In the genomic region with DNA sequence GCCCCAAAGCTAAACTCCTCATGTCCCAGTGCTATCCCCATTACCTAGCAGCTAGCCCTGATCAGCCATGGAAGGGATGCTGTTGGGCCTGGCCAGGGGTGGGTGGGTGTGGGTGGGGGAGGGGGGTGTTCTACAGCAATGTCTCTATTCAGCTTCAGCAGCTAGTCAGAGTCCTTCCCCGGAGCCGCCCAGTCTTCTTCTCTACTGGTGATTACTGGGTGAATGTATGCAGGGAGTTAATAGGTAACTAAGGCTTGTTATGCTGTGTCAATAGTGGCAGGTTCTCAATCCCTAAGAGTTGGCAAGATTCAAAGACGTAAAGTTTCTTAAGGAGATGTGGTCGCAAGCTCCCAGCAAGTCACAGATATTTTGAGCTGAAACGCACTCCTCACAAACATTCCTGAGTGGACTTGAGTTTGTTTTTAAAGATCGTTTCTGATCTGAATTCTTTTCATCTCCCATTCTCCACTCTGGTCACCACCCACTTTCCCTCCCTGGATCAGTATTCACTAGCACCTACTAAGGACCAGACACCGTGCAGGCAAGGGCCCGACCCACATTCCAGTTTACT, we compare ENCODE assay signal across 11 mouse cellular contexts. TPM values are rescaled to one million over a fixed set of nuclear protein-coding genes. Genes with fewer than 3 reads are reported as not detected.
DNase-seq lines count a peak whose midpoint lies in the region; ATAC-seq lines count a peak whose summit lies in the region.
"Had no signal": no experiment of that assay in that cellular context is flagged by ENCODE, and none has a peak within 500 bp of the region (broad histone marks: within the 10 kb centered on the region; RNA-seq: fewer than 3 reads in every experiment).

No protein-coding gene starts in this region.

- no peak for ATAC-seq in hindbrain, embryonic 11.5 days (ENCODE audit: low FRiP score)
- no peak for ATAC-seq in hindbrain, embryonic 16.5 days
- no peak for ATAC-seq in neural tube, embryonic 12.5 days (ENCODE audit: low FRiP score, low read depth)
- ATAC-seq in limb, embryonic 15.5 days (ENCODE audit: insufficient number of reproducible peaks, low FRiP score, low TSS enrichment, low read depth) = no peak

- 0 out of 2 replicates have a peak, but pooled peaks cover 2% of the 10 kb centered on the region for H3K36me3 ChIP-seq in hindbrain, embryonic 11.5 days (ENCODE audit: control insufficient read depth, insufficient read depth, low read length)
- no peaks in the 10 kb centered on the region for H3K36me3 ChIP-seq in hindbrain, embryonic 16.5 days (ENCODE audit: control insufficient read depth, insufficient read depth, low read length)
- H3K36me3 ChIP-seq in neural tube, embryonic 12.5 days = no peaks in the 10 kb centered on the region; the same call in 1 of the 2 replicates
- peaks cover 6% of the 10 kb centered on the region for H3K36me3 ChIP-seq in limb, embryonic 15.5 days
- H3K36me3 ChIP-seq: hindbrain, embryonic 15.5 days had no signal

- H3K4me3 ChIP-seq in hindbrain, embryonic 11.5 days (ENCODE audit: low read depth, low read length) = no peak overlapping the region
- no peak overlapping the region for H3K4me3 ChIP-seq in hindbrain, embryonic 16.5 days (ENCODE audit: low read length)
- H3K4me3 ChIP-seq in neural tube, embryonic 12.5 days = no peak overlapping the region
- H3K4me3 ChIP-seq in limb, embryonic 15.5 days = no peak overlapping the region
- H3K4me3 ChIP-seq: gastrocnemius, adult 2 months; hindbrain, embryonic 15.5 days; left cerebral cortex, adult 2 months had no signal

- no peak overlapping the region for H3K4me2 ChIP-seq in hindbrain, embryonic 11.5 days (replicated peaks; ENCODE audit: low read depth, low read length)
- no peak overlapping the region for H3K4me2 ChIP-seq in hindbrain, embryonic 16.5 days (ENCODE audit: low read length)
- no peak overlapping the region for H3K4me2 ChIP-seq in neural tube, embryonic 12.5 days (replicated peaks)
- H3K4me2 ChIP-seq in limb, embryonic 15.5 days = no peak overlapping the region
- H3K4me2 ChIP-seq: hindbrain, embryonic 15.5 days had no signal

- H3K9me3 ChIP-seq in hindbrain, embryonic 11.5 days (ENCODE audit: control insufficient read depth, low read length) = no peaks in the 10 kb centered on the region
- H3K9me3 ChIP-seq in hindbrain, embryonic 16.5 days (ENCODE audit: control insufficient read depth, low read length) = no peaks in the 10 kb centered on the region
- no peaks in the 10 kb centered on the region for H3K9me3 ChIP-seq in neural tube, embryonic 12.5 days
- H3K9me3 ChIP-seq in limb, embryonic 15.5 days = no peaks in the 10 kb centered on the region
- H3K9me3 ChIP-seq: hindbrain, embryonic 15.5 days had no signal

- H3K4me1 ChIP-seq in hindbrain, embryonic 11.5 days (replicated peaks; ENCODE audit: control insufficient read depth, insufficient read depth, low read length) = peaks cover 22% of the 10 kb centered on the region
- peaks cover 10% of the 10 kb centered on the region for H3K4me1 ChIP-seq in hindbrain, embryonic 16.5 days (ENCODE audit: control insufficient read depth, insufficient read depth, low read depth, low read length)
- H3K4me1 ChIP-seq in neural tube, embryonic 12.5 days = peaks cover 68% of the 10 kb centered on the region
- peaks cover 54% of the 10 kb centered on the region for H3K4me1 ChIP-seq in limb, embryonic 15.5 days

- peak overlapping the region; percentile 84 for H3K27ac ChIP-seq in hindbrain, embryonic 11.5 days (ENCODE audit: low read depth, low read length)
- H3K27ac ChIP-seq in hindbrain, embryonic 16.5 days (ENCODE audit: low read depth, low read length) = no peak overlapping the region
- H3K27ac ChIP-seq in neural tube, embryonic 12.5 days = 0 out of 2 replicates have a peak overlapping the region, but pooled peaks have one; percentile 8
- 0 out of 2 replicates have a peak overlapping the region, but pooled peaks have one; percentile 44 for H3K27ac ChIP-seq in limb, embryonic 15.5 days
- H3K27ac ChIP-seq: left cerebral cortex, adult 2 months had no signal

- no peaks in the 10 kb centered on the region for H3K27me3 ChIP-seq in hindbrain, embryonic 11.5 days (ENCODE audit: control insufficient read depth, insufficient read depth, low read length)
- H3K27me3 ChIP-seq in hindbrain, embryonic 16.5 days (replicated peaks; ENCODE audit: control insufficient read depth, insufficient read depth, low read length) = no peaks in the 10 kb centered on the region
- no peaks in the 10 kb centered on the region for H3K27me3 ChIP-seq in neural tube, embryonic 12.5 days (replicated peaks)
- H3K27me3 ChIP-seq in limb, embryonic 15.5 days = no peaks in the 10 kb centered on the region
- H3K27me3 ChIP-seq: hindbrain, embryonic 15.5 days had no signal

- H3K9ac ChIP-seq in hindbrain, embryonic 11.5 days (ENCODE audit: low read depth, low read length) = no peak overlapping the region
- H3K9ac ChIP-seq in hindbrain, embryonic 16.5 days (ENCODE audit: low read depth, low read length) = no peak overlapping the region
- H3K9ac ChIP-seq in neural tube, embryonic 12.5 days = no peak overlapping the region
- H3K9ac ChIP-seq in limb, embryonic 15.5 days = no peak overlapping the region
- H3K9ac ChIP-seq: hindbrain, embryonic 15.5 days had no signal

- 52% methylated on average over 8 of the region's 8 CpGs for WGBS in hindbrain, embryonic 11.5 days
- 49% methylated on average over 8 of the region's 8 CpGs for WGBS in hindbrain, embryonic 16.5 days
- 40% methylated on average over 8 of the region's 8 CpGs for WGBS in neural tube, embryonic 12.5 days
- WGBS in limb, embryonic 15.5 days = 63% methylated on average over 8 of the region's 8 CpGs

- no peak for DNase-seq in hindbrain, embryonic 11.5 days (ENCODE audit: low spot score)
- DNase-seq in neural tube, embryonic 10.5 days (ENCODE audit: extremely low spot score, low spot score) = no peak
- DNase-seq in right cerebral cortex, postnatal 10 days (ENCODE audit: low spot score in 2 of 2) = no peak
- DNase-seq in cerebellum, postnatal 36 days = no peak
- DNase-seq in embryo, embryonic 10.5 days (ENCODE audit: low spot score) = no peak
- DNase-seq: gastrocnemius, adult 2 months had no signal

RNA-seq across cellular contexts. Expression of a gene that starts 8.7 kb away (rescaled TPM):
- 107 and 108 TPM in 2 replicates for polyA plus RNA-seq in hindbrain, embryonic 11.5 days (2014; fragmentation: Nextera tagmentation; extraction: Ambion mirVana)
- 28.0 and 28.5 TPM in 2 replicates for polyA plus RNA-seq in hindbrain, embryonic 16.5 days (2015; fragmentation: Nextera tagmentation; extraction: Ambion mirVana)
- polyA plus RNA-seq in neural tube, embryonic 12.5 days (2016; fragmentation: Nextera tagmentation; extraction: Ambion mirVana) = 114 and 120 TPM in 2 replicates
- polyA plus RNA-seq in limb, embryonic 15.5 days (2015; fragmentation: Nextera tagmentation; extraction: Ambion mirVana) = 30.9 and 35.1 TPM in 2 replicates

RNA-seq across cellular contexts. Expression of a gene that starts 33.1 kb away (rescaled TPM):
- polyA plus RNA-seq in hindbrain, embryonic 11.5 days (2014; fragmentation: Nextera tagmentation; extraction: Ambion mirVana) = 7.0 and 10.1 TPM in 2 replicates
- polyA plus RNA-seq in hindbrain, embryonic 16.5 days (2015; fragmentation: Nextera tagmentation; extraction: Ambion mirVana) = 11.8 and 24.0 TPM in 2 replicates
- 16.8 and 20.5 TPM in 2 replicates for polyA plus RNA-seq in neural tube, embryonic 12.5 days (2016; fragmentation: Nextera tagmentation; extraction: Ambion mirVana)
- 147 and 186 TPM in 2 replicates for polyA plus RNA-seq in limb, embryonic 15.5 days (2015; fragmentation: Nextera tagmentation; extraction: Ambion mirVana)

RNA-seq across cellular contexts. Expression of a gene that starts 40.9 kb away (rescaled TPM):
- not detected in 2 replicates for polyA plus RNA-seq in hindbrain, embryonic 11.5 days (2014; fragmentation: Nextera tagmentation; extraction: Ambion mirVana)
- 0.15 and 0.73 TPM in 2 replicates for polyA plus RNA-seq in hindbrain, embryonic 16.5 days (2015; fragmentation: Nextera tagmentation; extraction: Ambion mirVana)
- 0.15 and 0.38 TPM in 2 replicates for polyA plus RNA-seq in neural tube, embryonic 12.5 days (2016; fragmentation: Nextera tagmentation; extraction: Ambion mirVana)
- polyA plus RNA-seq in limb, embryonic 15.5 days (2015; fragmentation: Nextera tagmentation; extraction: Ambion mirVana) = 0.50 and 0.59 TPM in 2 replicates
